Mouse (Mus musculus): ENCODE results near the gene Drg2.
"Not testable (repeated sequence)": the region's sequence is repeated elsewhere in the genome, so short reads cannot be mapped to it uniquely, and the experiment has no call there.

Drg2 gene

DNA sequence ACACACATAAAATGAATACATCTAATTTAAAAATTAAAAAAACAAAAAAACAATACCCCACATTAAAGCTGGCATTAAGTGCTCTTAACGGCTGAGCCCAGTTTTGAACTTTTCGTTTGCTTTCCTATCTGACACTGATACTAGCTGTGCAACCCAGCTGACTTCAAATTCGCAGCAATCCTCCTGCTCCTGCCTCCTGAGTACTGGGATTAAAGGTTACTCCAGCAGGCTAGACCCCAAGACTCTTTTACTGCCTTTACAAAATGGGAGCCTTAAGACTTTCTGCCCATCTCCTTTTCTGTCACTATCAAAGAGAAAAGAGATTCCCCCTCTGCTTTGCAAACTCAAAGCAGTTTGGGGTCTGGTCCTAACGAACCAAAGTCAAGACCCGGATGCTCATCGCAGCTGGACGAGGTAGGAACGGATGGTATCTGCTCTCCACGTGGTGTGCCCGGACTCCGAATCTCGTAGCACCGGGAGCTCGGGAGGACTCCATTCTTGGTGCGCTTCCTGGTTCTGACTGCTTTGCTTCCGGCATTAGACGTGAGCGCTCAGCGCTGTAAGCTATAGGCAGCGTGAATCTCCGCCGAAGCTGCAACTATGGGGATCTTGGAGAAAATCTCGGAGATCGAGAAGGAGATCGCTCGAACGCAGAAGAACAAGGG lies at the start of gene Drg2:
Drg2 (plus strand) TSS at position 512 of the 665 bp plus-strand sequence.
- DNase-seq (ENCODE audit: low spot score in 2 of 2) = peak; percentile 75 to 89

DNA sequence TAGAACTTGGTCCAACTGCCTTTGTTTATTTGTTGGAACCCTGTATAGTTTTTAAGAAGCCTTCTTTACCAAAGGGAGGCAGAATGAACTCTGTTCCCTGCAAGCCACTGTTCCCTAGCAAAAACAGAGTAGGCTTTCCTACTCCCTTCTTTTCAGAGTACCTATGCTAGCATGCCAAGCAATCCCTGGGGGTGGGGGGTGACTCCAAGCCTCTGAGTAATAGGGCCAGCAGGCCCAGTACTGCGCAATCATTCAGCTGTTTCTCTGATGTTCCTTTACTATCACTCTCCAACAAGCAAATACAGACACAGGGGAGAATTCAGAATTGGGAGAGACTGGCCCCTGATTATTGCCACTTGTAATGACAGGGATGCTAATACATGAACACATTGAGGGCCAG lies 47.8 kb upstream of the Drg2 start:
- no peak for DNase-seq (ENCODE audit: low spot score in 2 of 2)

DNA sequence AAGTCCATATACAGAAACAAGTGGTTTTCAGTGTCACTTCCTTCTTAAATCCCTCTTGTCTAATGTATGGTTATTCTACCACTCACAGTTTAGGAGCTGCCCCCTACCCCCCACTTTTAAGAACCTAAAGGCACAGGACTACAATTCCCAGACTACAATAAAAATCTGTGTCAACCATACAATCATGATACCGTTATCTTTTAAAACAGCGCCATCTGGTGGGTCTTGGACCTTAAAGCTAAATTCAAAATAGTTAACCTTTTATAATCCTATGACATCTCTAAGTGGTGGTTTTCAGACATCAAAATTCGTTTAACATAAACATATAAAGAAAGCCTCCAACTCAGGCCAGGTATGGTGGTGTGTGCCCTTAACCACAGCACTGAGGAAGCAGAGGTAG lies 42.2 kb upstream of the Drg2 start:
- peak; percentile 9 to 81 for DNase-seq (ENCODE audit: low spot score in 2 of 2)

DNA sequence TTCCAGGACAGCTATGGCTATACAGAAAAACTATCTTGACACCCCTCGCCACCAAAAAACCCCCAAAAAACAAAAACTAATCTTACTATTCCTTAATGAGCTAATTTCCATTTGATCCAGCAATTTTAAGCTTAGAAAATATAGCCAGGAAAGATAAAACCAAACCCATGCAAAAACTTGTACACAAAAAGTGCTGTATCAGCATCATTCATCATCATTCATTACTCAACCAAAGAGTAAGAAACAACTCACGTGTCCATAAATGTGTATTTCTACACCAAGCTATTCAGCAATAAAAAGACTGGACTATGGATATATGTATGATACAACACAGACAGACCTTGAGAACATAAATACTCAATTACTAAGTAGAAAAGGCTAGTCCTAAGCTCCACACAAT lies 41.5 kb upstream of the Drg2 start:
- no peak for DNase-seq (ENCODE audit: low spot score in 2 of 2)

DNA sequence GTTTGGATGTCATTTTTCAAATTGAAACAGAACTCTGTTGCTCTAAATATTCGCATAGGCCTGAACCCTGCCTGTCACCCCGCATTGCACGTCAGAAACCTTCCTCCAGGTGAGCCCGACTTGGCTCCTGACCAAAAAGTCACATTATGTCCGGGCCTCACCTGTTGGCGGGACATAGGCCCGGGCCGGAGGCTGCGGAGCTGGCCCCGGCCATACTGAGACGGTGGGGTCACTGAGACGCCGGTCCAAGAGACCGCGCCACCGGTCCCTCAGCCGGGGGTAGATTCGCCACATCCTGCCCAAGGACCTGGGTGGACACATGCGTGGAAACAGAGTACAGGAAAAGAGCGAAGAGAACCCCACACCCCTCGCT lies 37.8 kb upstream of the Drg2 start:
- DNase-seq (ENCODE audit: low spot score in 2 of 2) = no peak

DNA sequence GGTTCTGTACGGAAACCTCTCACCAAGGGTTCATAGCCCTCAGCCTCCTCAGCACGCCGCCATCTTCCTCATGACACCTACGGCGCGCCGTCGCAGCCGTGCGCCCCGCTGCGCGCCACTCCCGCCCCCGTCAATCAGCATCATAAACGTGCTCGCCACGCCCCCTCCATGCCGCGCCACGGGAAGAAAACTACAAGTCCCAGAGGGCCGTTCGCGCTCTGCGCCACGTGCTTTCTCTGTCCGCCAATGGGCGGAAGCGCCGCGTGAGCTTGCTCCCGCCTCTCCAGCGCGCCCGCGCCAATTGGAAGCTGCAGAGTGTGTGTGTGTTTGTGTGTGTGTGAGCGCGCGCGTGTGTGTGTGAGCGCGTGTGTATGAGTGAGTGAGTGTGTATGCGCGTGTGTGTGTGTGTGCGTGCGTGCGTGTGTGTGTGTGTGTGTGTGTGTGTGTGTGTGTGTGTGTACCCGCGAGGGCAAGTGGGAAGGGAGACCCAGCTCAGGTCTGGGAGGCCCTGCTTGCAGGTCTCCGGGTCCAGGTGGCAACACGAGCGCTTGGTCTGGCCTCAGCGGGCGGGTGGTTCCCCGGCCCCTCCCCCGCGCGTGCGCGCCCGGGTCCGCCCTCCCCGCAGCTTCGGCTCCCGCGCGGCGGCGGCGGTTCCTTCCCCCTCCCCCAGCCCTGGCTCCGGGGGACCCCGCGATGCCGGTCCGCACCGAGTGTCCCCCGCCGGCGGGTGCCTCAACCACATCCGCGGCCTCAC lies 37.3 kb upstream of the Drg2 start, which contains the start of gene Gid4:
Gid4 (plus strand) TSS at position 183 of the 754 bp plus-strand sequence.
- peak; percentile 98 to 99 for DNase-seq (ENCODE audit: low spot score in 2 of 2)

DNA sequence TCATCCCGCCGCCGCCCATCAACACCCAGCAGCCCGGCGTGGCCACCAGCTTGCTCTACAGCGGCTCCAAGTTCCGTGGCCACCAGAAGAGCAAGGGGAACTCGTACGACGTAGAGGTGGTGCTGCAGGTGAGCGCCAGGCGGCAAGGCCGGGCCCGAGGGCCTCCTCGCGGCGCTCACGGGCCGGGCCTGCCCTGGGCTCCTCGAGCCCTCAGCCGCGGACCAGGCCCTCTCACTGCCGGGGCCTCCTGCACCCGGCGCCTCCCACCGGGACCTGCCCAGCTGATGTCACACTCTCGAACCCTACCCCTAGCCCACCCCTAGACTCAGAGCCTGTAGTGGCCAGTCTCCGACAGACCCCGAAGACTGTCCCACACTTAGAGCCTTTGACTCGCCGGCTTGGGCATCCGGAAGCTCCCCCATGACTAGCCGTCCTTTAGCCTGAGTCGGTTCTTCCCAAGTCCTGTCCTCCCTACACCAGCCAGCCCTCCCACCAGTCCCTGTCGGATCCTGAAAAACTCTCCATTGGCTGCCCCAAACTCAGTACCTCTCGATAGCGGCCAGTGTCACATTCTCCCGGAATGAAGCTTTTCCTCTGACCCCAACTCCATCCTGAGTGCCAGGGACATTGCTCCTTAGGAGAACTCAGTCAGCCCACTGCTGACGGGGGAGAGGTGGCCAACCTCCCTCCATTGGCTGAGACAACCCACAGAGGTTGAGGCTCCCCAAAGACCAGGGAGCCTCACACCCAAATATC lies 36.5 kb upstream of the Drg2 start, which contains the start of gene Atpaf2:
Atpaf2 (minus strand) TSS at position 741 of the 756 bp plus-strand sequence.
- no peak for DNase-seq (ENCODE audit: low spot score in 2 of 2)

DNA sequence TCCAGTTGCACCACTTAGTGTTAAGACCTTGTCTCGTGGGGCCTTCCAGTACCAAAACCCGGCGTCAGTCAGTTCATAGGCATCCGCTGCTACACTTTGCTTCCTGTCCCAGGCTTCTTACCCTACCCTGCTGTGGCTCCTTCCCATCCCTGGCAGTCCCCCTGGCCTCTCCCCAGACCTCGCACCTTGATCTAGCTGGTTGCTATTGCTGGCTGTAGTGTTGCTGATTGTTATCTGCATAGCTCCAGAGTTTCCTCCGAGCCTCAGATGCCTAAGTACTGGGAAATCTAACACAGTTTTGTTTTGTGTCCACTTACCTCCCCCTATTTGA lies 36.0 kb upstream of the Drg2 start:
- DNase-seq (ENCODE audit: low spot score in 2 of 2) = peak; percentile 7 to 20

DNA sequence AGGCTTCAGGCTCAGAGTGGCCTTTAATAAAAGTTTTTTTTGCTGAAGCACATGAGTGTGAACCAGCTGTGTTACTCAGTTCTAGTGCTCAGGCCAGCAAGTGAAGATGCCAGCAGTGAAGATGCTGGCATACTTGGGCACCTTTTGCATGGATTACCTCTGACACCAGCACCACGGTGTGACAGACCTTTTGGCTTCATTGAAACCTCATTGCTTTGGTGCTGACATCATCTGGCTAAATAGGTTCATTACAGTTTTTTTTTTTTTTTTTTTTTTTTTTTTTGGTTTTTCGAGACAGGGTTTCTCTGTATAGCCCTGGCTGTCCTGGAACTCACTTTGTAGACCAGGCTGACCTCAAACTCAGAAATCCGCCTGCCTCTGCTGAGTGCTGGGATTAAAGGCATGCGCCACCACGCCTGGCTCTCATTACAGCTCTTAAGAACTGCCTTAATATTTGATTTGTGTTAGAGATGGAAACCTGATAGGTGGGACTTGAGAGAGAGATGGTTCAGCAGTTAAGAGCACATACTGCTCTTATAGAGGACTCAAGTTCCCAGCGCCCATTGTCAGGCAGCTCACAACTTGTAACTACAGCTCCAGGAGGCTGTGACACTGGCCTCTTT lies 32.2 kb upstream of the Drg2 start:
- no peak for DNase-seq (ENCODE audit: low spot score in 2 of 2)

DNA sequence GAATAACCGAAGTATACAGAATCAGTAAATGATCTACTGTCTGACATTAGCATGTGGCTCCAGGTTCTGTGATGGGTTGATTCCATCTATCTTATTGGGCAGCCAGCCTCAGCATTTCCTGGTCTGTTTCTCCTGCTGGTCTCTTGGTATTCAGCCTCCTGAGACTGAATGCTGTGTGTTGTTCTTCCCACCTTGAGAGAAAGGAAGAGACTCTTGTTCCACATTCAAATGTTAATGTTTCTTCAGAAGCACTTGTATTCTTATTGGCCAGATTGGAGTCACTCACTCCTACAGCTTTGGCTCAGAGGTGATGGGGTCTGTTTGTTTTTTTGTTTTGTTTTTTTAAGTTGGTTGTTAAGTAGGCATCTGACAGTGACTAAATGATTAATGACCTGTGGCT lies 31.4 kb upstream of the Drg2 start:
- DNase-seq (ENCODE audit: low spot score in 2 of 2) = no peak

DNA sequence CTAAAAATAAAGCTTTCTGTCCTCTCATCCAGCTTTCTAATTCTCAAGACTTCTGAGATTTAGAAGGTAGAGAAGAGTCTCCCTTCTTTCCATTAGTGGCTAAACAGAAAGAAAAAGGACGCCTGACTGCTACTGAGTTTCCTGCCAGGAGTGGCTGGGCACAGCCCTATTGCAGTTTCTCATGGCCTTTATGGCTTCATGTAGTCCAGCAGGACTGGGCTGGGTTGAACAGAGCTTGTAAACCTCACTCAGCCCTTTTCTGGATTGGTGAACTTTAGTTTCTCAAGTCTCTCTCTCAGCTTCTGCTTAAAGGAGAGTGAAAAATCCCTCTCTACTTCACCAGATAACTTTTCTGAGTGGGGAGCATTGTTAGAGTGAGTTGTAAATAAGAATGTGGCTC lies 28.0 kb upstream of the Drg2 start:
- DNase-seq (ENCODE audit: low spot score in 2 of 2) = no peak

DNA sequence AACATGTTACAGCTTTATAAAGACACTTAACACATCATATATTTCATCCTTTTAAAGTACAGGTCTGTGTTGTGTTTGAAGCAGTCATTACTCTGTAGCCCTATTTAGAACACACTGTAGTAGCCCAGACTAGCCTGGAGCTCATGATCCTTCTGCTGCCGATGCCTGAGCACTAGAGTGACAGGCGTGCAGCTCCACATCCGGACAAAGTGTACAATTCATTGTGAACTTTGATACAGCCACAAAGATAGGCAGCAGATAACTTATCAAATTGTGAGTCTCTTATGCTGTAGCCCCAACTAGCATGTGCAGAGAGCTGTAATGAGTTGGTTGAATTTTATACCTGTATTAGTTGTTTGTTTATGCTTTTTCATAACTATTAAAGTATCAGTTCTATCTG lies 26.8 kb upstream of the Drg2 start:
- DNase-seq (ENCODE audit: low spot score in 2 of 2) = no peak

DNA sequence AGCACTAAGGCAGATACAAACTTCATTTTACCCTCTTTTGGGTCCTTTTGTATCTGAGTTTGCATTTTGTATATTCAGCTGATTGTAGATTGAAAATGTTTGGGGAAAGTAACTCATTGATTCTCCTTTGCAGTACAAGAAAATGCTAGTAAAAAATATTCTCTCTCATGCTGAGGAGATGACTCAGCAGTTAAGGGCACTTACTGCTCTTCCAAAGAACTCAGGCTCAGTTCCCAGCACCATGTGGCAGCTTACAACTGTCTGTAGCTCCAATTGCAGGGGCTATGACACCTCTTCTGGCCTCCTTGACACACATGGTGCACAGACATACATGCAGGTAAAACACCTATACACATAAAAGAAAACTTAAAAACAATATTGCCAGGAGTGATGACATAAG lies 20.9 kb upstream of the Drg2 start:
- no peak for DNase-seq (ENCODE audit: low spot score in 2 of 2)

DNA sequence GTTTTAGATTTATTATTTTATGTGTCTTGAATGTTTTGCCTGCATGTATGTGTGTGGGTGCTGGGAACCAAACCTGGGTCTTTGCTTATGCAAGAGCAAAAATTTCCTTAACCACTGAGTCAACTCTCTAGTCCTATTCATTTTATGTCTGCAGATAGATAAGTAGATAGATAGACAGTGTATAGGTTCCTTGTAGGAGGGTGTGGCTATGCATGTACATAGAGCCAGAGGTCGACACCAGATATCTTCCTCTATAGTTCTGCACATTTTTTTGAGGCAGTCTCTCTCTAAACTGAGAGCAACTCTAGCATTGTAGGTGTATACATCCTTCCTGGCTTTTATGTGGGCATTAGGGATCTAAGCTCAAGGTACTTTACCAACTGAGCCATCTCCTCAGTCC lies 19.3 kb upstream of the Drg2 start:
- no peak for DNase-seq (ENCODE audit: low spot score in 2 of 2)

DNA sequence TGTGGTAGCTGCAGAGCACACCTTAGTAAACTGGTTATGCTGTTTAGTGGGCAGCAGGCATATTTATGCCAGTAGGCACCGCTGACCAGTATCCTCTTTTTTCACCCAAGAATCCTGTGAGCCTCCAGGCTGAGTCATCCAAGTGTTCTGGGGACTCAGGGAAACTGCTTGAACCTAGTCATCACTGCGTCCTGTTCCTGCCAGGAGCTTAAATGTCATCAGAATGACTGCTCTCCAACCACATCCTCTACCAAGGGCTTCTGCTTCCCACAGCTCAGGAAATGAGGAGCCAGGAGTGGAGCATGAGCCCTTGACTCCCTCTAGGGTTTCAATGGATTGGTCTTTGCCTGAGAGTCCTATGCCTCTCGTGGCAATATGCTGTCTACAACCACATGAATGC lies 17.8 kb upstream of the Drg2 start:
- no peak for DNase-seq (ENCODE audit: low spot score in 2 of 2)

DNA sequence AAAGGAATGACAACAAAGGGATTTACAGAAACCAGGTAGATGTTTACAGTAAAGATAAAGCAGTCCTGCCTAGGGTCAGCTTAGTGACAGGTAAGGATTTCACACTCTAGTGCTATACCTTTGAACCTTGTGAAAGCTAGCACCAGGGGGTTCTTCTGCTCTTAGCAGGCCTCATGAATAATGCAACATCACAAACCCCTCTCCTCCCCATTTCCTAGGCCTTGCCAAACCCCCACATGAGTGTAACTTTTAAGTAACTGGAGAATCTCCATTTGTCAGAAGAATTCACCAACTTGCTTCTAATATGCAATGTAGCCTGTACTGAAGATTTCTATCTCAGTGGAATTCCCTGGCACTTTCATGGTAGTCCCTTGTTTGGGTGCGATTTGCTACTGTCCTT lies 14.8 kb upstream of the Drg2 start:
- not testable (repeated sequence) for DNase-seq (ENCODE audit: low spot score in 2 of 2)

DNA sequence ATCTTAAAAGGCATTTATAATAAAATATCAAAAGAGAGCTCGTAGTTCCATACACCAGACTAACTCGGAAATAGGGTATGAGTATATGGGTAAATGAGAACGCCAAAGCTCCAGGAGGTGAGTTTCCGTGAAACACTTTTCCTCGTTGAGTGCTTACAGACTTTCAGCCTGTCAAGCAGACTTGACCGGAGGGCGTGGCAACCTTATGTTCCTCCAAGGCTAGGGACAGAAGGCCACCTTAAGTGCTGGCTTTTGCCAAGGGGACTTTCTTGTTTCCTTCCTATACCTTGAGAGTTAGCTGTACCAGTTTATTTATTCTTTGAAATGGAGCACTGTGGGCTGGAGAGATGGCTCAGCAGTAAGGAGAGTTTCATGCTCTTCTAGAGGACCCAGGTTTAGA lies 14.2 kb upstream of the Drg2 start:
- no peak for DNase-seq (ENCODE audit: low spot score in 2 of 2)

DNA sequence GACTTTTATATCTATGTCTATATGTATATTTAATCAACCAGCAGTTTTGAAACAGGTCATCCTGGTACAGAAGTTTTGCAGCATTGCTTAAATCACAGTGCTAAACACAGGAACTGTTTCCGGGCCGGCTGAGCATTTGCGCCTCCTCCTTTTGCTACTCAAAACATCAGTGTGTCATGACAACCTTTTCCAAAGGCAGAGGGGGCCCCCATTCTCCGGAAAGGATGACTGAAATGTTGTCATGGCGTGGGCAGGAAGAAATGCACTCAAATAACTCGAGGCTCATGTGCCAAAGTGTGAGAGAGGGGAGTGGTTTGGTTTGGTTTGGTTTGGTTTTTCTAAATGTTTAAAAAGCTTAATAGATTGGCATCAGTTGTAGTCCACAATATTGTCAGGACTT lies 11.5 kb upstream of the Drg2 start:
- DNase-seq (ENCODE audit: low spot score in 2 of 2) = no peak

DNA sequence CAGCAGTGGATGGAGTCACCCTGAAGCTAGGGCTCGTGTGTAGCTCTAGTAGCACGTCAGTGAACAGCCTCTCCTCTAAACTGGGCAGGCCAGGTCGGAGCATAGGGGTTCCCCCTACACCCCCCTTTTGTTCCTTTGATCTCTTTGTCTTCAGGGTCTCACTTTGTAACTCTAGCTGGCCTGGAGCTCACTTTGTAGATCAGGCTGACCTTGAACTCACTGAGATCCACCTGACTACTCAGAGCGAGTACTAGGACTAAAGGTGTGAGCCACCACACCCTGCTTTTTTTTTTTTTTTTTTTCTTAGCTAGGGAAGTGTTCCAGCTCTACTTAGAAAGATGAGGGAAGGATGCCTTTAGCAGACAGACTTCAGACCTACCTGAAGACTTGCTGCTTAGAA lies 10.4 kb upstream of the Drg2 start:
- DNase-seq (ENCODE audit: low spot score in 2 of 2) = no peak

DNA sequence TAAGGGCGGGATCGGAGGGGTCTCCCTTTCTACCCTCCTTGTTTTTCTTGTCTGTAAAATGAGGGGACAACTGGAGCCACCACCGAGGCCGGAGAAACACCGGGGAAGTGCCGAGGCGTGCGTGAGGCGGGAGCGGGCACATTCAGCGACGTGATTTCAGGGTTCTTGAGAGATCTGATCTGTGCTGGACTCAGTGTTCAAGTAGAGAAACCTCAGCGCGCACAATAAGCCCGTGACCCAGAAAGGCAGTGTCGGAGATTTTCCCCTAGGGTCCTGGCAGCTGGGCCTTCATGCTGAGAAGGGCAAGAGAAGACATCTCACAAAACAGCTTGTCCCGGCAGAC lies 325 bp downstream of the Drg2 start:
- no peak for DNase-seq (ENCODE audit: low spot score in 2 of 2)

DNA sequence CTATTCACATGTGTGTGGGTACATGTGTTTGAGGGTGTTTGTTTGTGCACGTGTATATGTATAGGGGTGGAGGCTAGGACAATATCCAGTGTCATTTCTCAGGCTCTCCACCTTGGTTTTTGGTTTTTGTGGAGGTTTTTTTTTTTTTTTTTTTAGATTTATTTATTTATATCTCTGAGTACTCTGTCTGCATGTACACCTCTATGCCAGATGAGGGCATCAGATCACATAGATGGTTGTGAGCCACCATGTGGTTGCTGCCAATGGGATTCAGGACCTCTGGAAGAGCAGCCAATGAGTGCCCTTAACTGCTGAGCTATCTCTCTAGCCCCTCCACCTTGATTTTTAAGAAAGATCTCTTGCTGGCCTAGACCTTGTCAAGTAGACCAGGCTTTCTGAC lies 3.6 kb downstream of the Drg2 start:
- DNase-seq (ENCODE audit: low spot score in 2 of 2) = no peak

DNA sequence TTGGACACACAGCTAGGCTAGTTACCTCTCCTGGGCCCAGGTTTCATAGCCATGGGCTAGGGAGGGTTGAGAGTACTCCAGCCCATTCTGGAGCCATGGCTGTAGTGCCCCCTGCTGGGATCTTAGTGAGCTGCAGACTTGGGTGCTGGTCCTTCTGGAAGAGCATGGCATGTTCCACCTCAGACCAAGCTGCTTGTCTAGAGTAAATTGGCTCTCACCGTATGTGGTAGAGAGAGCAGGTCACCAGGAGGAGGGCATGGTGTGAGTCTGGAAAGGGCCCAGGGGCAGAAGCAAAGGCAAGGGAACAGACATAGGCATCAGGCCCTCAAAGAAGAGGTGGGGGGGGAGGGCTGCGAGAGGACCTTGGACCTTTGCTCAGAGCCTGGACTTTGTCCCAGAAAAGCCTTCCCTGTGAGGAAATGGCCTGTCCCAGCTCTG lies 11.6 kb downstream of the Drg2 start:
- DNase-seq (ENCODE audit: low spot score in 2 of 2) = peak in 1 of 2 experiments; percentile 37

DNA sequence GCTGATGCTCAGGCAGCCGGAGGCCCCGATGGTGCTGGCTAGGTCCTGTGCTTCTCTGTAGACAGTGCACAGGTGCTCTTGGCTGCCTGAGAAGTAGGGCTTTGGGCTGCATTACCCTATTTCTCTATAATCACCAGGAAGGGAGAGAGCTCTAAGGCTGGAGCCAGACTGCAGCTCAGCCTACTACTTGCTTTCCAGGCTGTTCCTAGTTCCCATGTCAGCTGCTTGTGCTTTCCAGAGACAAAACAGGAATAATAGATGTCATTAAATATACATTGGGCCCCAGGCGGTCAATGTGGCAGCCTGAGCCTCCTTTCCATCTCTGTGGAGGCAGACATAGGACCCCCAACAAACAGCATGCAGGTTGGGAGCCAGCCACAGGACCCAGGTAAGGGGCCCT lies 14.6 kb downstream of the Drg2 start, which contains the start of gene Myo15:
Myo15 (plus strand) TSS at position 301 of the 400 bp plus-strand sequence.
- no peak for DNase-seq (ENCODE audit: low spot score in 2 of 2)

Data from thymus, postnatal 10 days (tissue).